ENCODE assay signal across 7 mouse cellular contexts in the genomic region with DNA sequence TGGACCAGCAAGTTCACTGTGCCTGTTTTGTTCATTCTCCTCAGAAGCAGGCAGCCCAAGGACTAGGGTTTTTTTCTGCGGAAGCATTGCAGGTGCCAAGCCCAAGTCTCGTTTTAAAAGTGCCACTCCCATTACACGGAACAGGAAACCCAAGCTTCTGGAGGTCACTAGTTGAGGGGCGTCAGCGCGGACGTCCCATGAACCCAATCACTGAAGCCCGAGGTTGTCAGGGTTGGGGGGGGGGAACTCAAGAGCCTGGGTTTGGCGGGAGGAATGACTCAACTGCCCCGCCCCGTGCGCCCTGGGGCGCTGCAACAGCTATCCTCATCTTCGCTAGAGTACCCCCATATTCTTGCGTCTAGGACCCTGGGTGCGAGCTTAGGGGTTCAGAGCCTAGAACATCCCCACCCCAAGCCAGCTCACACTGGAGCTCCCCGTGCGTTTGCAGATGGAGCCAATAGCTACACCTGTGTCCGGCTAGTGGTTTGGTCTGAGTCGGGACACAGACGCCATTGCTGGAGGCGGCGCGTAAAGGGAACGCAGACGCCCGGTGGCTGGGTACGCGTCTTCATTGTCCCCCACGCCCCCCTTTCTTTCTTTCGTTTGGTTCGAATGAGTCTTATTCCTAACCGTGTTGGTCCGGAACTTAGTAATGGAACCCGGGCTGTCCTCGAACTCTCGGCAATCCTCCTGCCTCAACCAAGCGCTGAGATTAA. TPM values are rescaled to one million over a fixed set of nuclear protein-coding genes. Genes with fewer than 3 reads are reported as not detected.
A peak's percentile ranks its signal among the peaks of the same experiment; 100 is the strongest.
DNase-seq lines count a peak whose midpoint lies in the region; ATAC-seq lines count a peak whose summit lies in the region.

No protein-coding gene starts in this region.

- no peaks in the 10 kb centered on the region for H3K9me3 ChIP-seq in hindbrain, embryonic 14.5 days (ENCODE audit: control insufficient read depth, low read length)
- H3K9me3 ChIP-seq in limb, embryonic 11.5 days (ENCODE audit: control insufficient read depth, low read length) = no peaks in the 10 kb centered on the region
- H3K9me3 ChIP-seq in midbrain, embryonic 11.5 days (ENCODE audit: control insufficient read depth, low read length) = no peaks in the 10 kb centered on the region

- H3K27me3 ChIP-seq in hindbrain, embryonic 14.5 days (ENCODE audit: control insufficient read depth, insufficient read depth, low read length) = peaks cover 5% of the 10 kb centered on the region; the same call in 1 of the 2 replicates
- H3K27me3 ChIP-seq in limb, embryonic 11.5 days (ENCODE audit: control insufficient read depth, insufficient read depth, low read length) = no peaks in the 10 kb centered on the region
- H3K27me3 ChIP-seq in midbrain, embryonic 11.5 days (ENCODE audit: control insufficient read depth, insufficient read depth, low read length) = peaks cover 13% of the 10 kb centered on the region

- WGBS in hindbrain, embryonic 14.5 days = under 1% methylated on average over 38 of the region's 38 CpGs
- WGBS in limb, embryonic 11.5 days = under 1% methylated on average over 38 of the region's 38 CpGs
- under 1% methylated on average over 38 of the region's 38 CpGs for WGBS in midbrain, embryonic 11.5 days

- H3K4me3 ChIP-seq in hindbrain, embryonic 14.5 days (replicated peaks; ENCODE audit: low read length) = peak overlapping the region; percentile 53
- peak overlapping the region; percentile 58 for H3K4me3 ChIP-seq in limb, embryonic 11.5 days (ENCODE audit: low read depth, low read length)
- peak overlapping the region; percentile 48 for H3K4me3 ChIP-seq in midbrain, embryonic 11.5 days (ENCODE audit: low read depth, low read length)

- peak; percentile 64 for DNase-seq in WW6 (ENCODE audit: low read depth, low spot score)
- DNase-seq in cerebellum, adult 8-10 months = peak; percentile 42
- DNase-seq in forelimb bud, embryonic 11.5 days (ENCODE audit: low read depth, low spot score) = peak; percentile 34
- peak; percentile 65 for DNase-seq in hindbrain, embryonic 14.5 days (ENCODE audit: low spot score)
- peak; percentile 70 for DNase-seq in limb, embryonic 11.5 days (ENCODE audit: low spot score)
- peak; percentile 94 for DNase-seq in midbrain, embryonic 11.5 days (ENCODE audit: low spot score, missing footprints)
- peak; percentile 74 to 80 for DNase-seq in spleen, adult 18-20 months

- H3K4me2 ChIP-seq in hindbrain, embryonic 14.5 days (replicated peaks) = peak overlapping the region; percentile 94
- peak overlapping the region; percentile 96 for H3K4me2 ChIP-seq in limb, embryonic 11.5 days (ENCODE audit: low read depth, severe bottlenecking)
- peak overlapping the region; percentile 94 for H3K4me2 ChIP-seq in midbrain, embryonic 11.5 days

- H3K4me1 ChIP-seq in hindbrain, embryonic 14.5 days (replicated peaks; ENCODE audit: control insufficient read depth, insufficient read depth, low read length) = peaks cover 4% of the 10 kb centered on the region; the same call in 1 of the 2 replicates
- no peaks in the 10 kb centered on the region for H3K4me1 ChIP-seq in limb, embryonic 11.5 days (ENCODE audit: control insufficient read depth, insufficient read depth, low read length)
- peaks cover 10% of the 10 kb centered on the region; the same call in 1 of the 2 replicates for H3K4me1 ChIP-seq in midbrain, embryonic 11.5 days (ENCODE audit: control insufficient read depth, insufficient read depth, low read length)

- H3K9ac ChIP-seq in hindbrain, embryonic 14.5 days = peak overlapping the region; percentile 76
- H3K9ac ChIP-seq in limb, embryonic 11.5 days (ENCODE audit: low read length) = peak overlapping the region; percentile 71
- peak overlapping the region; percentile 74 for H3K9ac ChIP-seq in midbrain, embryonic 11.5 days (ENCODE audit: low read length)

- peak overlapping the region; percentile 83 for H3K27ac ChIP-seq in hindbrain, embryonic 14.5 days
- H3K27ac ChIP-seq in limb, embryonic 11.5 days (replicated peaks; ENCODE audit: low read depth, low read length) = peak overlapping the region; percentile 31; the same call in 1 of the 2 replicates
- peak overlapping the region; percentile 49; the same call in 1 of the 2 replicates for H3K27ac ChIP-seq in midbrain, embryonic 11.5 days (ENCODE audit: low read depth, low read length)

- peak; percentile 14; the same call in 1 of the 2 replicates for ATAC-seq in hindbrain, embryonic 14.5 days (ENCODE audit: low FRiP score)
- ATAC-seq in limb, embryonic 11.5 days (ENCODE audit: insufficient number of reproducible peaks, low FRiP score, low TSS enrichment, low read depth) = no peak; the same call in 1 of the 2 replicates
- peak; percentile 23; the same call in 1 of the 2 replicates for ATAC-seq in midbrain, embryonic 11.5 days (ENCODE audit: low FRiP score)

- H3K36me3 ChIP-seq in hindbrain, embryonic 14.5 days (replicated peaks; ENCODE audit: control insufficient read depth, insufficient read depth) = no peaks in the 10 kb centered on the region
- H3K36me3 ChIP-seq in limb, embryonic 11.5 days (ENCODE audit: control insufficient read depth, insufficient read depth, low read length) = no peaks in the 10 kb centered on the region
- no peaks in the 10 kb centered on the region for H3K36me3 ChIP-seq in midbrain, embryonic 11.5 days (ENCODE audit: control insufficient read depth, insufficient read depth, low read length)

RNA-seq across cellular contexts. Expression of a gene that starts 56.1 kb away (rescaled TPM):
- polyA plus RNA-seq in hindbrain, embryonic 14.5 days (2014; fragmentation: Nextera tagmentation; extraction: Ambion mirVana) = 452 and 483 TPM in 2 replicates
- 569 and 571 TPM in 2 replicates for polyA plus RNA-seq in limb, embryonic 11.5 days (2014; fragmentation: Nextera tagmentation; extraction: Ambion mirVana)
- 532 and 574 TPM in 2 replicates for polyA plus RNA-seq in midbrain, embryonic 11.5 days (2014; fragmentation: Nextera tagmentation; extraction: Ambion mirVana)

Comparison
In these comparisons a context has a peak if more than half of its experiments do, and no peak if none do; other contexts are left out.
1. DNase-seq: peak in every context shown above with its lines; median percentile 94 in midbrain, embryonic 11.5 days; 77 in spleen, adult 18-20 months; 70 in limb, embryonic 11.5 days; 65 in hindbrain, embryonic 14.5 days; 64 in WW6; 42 in cerebellum, adult 8-10 months; 34 in forelimb bud, embryonic 11.5 days.
2. H3K27ac ChIP-seq: peak in every context shown above with its lines; median percentile 83 in hindbrain, embryonic 14.5 days; 49 in midbrain, embryonic 11.5 days; 31 in limb, embryonic 11.5 days.